Mouse (Mus musculus) C3H10T1/2 (cell line): ENCODE results near the gene G6pc2. TPM values are rescaled to one million over a fixed set of nuclear protein-coding genes. Genes with fewer than 3 reads are reported as not detected.

Experiments used
- polyA plus RNA-seq, 2 experiments: library from polyadenylated mRNA; unstranded; fragments of >200 nt; fragmentation: generic; extraction: Trizol; gene quantifications; one replicate each; pipeline ENCODE4 v1.2.1; 2012; ENCODE audit warnings: missing spikeins in 2 of 2

Gene G6pc2
- not detected for polyA plus RNA-seq

DNA sequence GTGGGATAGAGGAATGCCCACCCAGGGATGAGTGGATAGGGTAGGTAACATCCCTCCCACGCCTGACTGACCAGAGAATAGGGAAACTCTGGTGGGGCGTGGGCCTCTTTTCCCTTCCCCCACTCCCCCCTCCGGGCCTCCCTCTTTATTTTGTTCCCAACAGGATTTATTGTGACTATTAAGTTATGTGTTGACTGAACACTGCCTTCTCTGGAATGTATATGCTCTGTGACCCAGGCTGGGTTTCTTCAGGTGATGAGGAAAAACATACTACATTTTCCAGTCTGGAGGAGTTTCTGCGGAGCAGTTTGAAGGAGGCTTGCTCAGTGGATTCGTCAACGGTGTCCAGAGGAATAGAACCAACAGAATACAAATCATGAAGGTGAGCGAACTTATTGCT lies at the start of gene G6pc2:
TSS of gene G6pc2 (plus strand) at position 301 of the 400 bp plus-strand sequence.

DNA sequence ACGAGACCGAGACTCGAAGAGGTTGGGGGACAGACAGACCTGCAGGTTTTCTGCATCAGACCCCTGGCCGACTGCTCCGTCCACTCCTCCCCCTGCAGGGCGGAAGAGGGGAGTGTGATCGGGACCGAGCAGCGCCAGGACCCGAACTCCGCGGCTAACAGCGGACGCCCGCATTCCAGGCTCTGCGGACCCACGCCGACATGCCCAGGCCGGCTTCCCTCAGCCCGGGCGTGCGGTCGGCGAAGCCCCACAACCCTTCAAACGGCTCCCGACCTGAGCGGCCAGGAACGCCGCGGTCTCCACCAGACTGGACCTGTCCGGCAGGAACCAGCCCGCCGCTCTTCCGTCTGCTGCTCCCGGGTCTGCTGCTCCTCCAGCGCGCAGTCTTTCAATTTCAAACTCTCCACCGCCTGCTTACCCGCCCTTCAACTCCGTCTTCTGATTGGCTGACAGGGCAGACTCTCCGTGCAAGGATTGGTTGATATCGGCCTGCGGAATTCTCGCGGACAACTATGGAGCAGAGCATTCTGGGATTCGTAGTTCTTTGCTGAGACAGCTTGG lies 5.0 kb upstream of the G6pc2 start, which contains the start of gene Spc25:
TSS of gene Spc25 (minus strand) at position 404 of the 561 bp plus-strand sequence.

Other genes with a start within 250 kb of the G6pc2 start
- not detected for gene Nostrin, start 75.3 kb upstream of the G6pc2 start, polyA plus RNA-seq
- gene Spc25, start 4.9 kb upstream of the G6pc2 start, polyA plus RNA-seq, result 10 to 100 TPM in 1 of 2 experiments, 1 to 10 TPM in 1; 1.8 to 14.7 TPM
- under 1 TPM; 0.05 to 0.25 TPM for gene Abcb11, start 131.5 kb downstream of the G6pc2 start, polyA plus RNA-seq
- 1 to 10 TPM in 1 of 2 experiments, under 1 TPM in 1; 0.05 to 1.0 TPM for gene Dhrs9, start 169.4 kb downstream of the G6pc2 start, polyA plus RNA-seq